In the genomic region with DNA sequence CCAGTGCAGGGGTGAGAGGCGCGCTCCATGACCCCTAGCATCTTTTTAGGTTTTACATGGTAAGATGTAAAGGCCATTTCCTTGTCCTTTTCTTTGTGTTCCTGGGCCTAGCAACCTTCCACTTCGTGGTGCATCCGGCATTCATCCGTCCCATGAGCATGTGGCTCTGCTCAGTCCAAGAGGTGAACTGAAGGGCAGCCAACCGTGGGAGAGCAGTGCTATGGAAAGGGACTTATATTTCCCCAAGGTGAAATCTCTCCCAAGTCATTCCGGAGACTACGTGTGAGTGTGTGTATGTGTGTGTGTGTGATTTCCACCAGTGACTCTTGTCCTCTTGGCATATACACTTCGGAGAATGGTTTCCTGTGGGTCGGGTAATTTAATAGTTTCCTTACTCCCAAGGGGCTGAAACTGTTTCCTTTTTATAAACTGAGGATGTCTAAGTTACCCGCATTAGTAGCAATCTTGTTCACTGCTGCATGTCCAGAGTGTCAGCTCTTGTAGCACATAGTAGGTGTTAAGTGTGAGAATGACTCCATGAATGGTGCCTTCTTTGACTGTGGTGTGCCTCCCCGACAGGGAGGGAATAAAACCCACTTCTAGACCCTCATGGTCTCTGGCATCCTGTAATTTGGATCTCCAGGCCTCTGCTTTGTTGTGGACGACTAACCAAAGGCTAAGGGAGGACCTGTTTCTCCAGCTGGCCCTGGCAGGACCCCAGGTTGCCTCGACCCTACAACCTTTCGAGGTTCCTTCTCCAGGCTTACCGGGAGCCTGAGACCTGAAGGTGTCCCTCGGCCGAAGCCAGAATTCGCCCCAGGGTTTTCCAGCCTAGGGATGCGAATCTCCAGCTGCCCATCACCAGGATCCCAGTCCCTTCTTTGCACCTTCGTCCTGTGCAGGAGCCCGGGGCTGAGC, we compare ENCODE assay signal across 8 mouse cellular contexts. TPM values are rescaled to one million over a fixed set of nuclear protein-coding genes. Genes with fewer than 3 reads are reported as not detected.
DNase-seq lines count a peak whose midpoint lies in the region; ATAC-seq and TF ChIP-seq lines count a peak whose summit lies in the region.

No protein-coding gene starts in this region.

- TF ChIP-seq CTCF in lung, postnatal 0 days (IDR thresholded peaks at IDR 0.05) = no peak

- no peak for ATAC-seq in lung, postnatal 0 days
- no peak for ATAC-seq in forebrain, embryonic 14.5 days
- ATAC-seq in intestine, embryonic 16.5 days = no peak
- no peak for ATAC-seq in midbrain, embryonic 16.5 days

- TF ChIP-seq EP300 in lung, postnatal 0 days (IDR thresholded peaks at IDR 0.05) = no peak

- H3K9ac ChIP-seq in lung, postnatal 0 days (replicated peaks; ENCODE audit: low read depth) = peak overlapping the region; percentile 54; the same call in 1 of the 2 replicates
- peak overlapping the region; percentile 99 for H3K9ac ChIP-seq in forebrain, embryonic 14.5 days (ENCODE audit: low read length)
- H3K9ac ChIP-seq in intestine, embryonic 16.5 days (ENCODE audit: low read depth, low read length) = peak overlapping the region; percentile 95
- peak overlapping the region; percentile 91 for H3K9ac ChIP-seq in midbrain, embryonic 16.5 days (ENCODE audit: low read depth, low read length)

- H3K36me3 ChIP-seq in lung, postnatal 0 days (ENCODE audit: insufficient read depth, low read length) = no peaks in the 10 kb centered on the region
- H3K36me3 ChIP-seq in forebrain, embryonic 14.5 days (ENCODE audit: control insufficient read depth, insufficient read depth, low read length) = peaks cover 12% of the 10 kb centered on the region
- 0 out of 2 replicates have a peak, but pooled peaks cover under 1% of the 10 kb centered on the region for H3K36me3 ChIP-seq in intestine, embryonic 16.5 days (ENCODE audit: control insufficient read depth, insufficient read depth, low read length)
- H3K36me3 ChIP-seq in midbrain, embryonic 16.5 days (ENCODE audit: control insufficient read depth, insufficient read depth, low read length) = no peaks in the 10 kb centered on the region; the same call in 1 of the 2 replicates

- peaks cover 11% of the 10 kb centered on the region; the same call in 1 of the 2 replicates for H3K4me1 ChIP-seq in lung, postnatal 0 days (ENCODE audit: insufficient read depth, low read depth, low read length)
- peaks cover 29% of the 10 kb centered on the region for H3K4me1 ChIP-seq in forebrain, embryonic 14.5 days (ENCODE audit: control insufficient read depth, insufficient read depth, low read length)
- peaks cover 36% of the 10 kb centered on the region for H3K4me1 ChIP-seq in intestine, embryonic 16.5 days (ENCODE audit: control insufficient read depth, insufficient read depth, low read length)
- peaks cover 33% of the 10 kb centered on the region for H3K4me1 ChIP-seq in midbrain, embryonic 16.5 days (ENCODE audit: control insufficient read depth, insufficient read depth, low read length)

- peak overlapping the region; percentile 74 for H3K4me3 ChIP-seq in lung, postnatal 0 days (ENCODE audit: low read depth, low read length)
- H3K4me3 ChIP-seq in forebrain, embryonic 14.5 days (ENCODE audit: low read depth, low read length) = peak overlapping the region; percentile 83
- H3K4me3 ChIP-seq in intestine, embryonic 16.5 days (ENCODE audit: low read length) = peak overlapping the region; percentile 86
- peak overlapping the region; percentile 81 for H3K4me3 ChIP-seq in midbrain, embryonic 16.5 days (ENCODE audit: low read depth, low read length)

- no peaks in the 10 kb centered on the region for H3K9me3 ChIP-seq in lung, postnatal 0 days (ENCODE audit: low read length)
- H3K9me3 ChIP-seq in forebrain, embryonic 14.5 days (replicated peaks; ENCODE audit: control insufficient read depth, low read length) = no peaks in the 10 kb centered on the region
- no peaks in the 10 kb centered on the region for H3K9me3 ChIP-seq in intestine, embryonic 16.5 days (ENCODE audit: control insufficient read depth, low read length)
- H3K9me3 ChIP-seq in midbrain, embryonic 16.5 days (replicated peaks; ENCODE audit: control insufficient read depth, low read length, poor library complexity, severe bottlenecking) = no peaks in the 10 kb centered on the region

- DNase-seq in lung, postnatal 0 days (ENCODE audit: low spot score) = no peak
- DNase-seq in lung, postnatal 10 days = no peak
- no peak for DNase-seq in forebrain, embryonic 14.5 days (ENCODE audit: low spot score)
- no peak for DNase-seq in Muller cell, postnatal 12 days (ENCODE audit: inconsistent ontology term)
- DNase-seq in urinary bladder, postnatal 36 days (ENCODE audit: low spot score in 2 of 2) = no peak
- no peak for DNase-seq in left cerebral cortex, postnatal 36 days (ENCODE audit: low spot score in 2 of 2)

- intact Hi-C loops in left cerebral cortex, postnatal 36 days (cut with DNase I) = loop anchor here (5.0 to 10.0 kb wide), 5 partner anchors 34 to 351 kb away; partner anchors contain the start of genes Mark2, Rcor2 and Spindoc

- H3K27ac ChIP-seq in lung, postnatal 0 days (ENCODE audit: low read length) = peak overlapping the region; percentile 9; the same call in 1 of the 2 replicates
- peak overlapping the region; percentile 99 for H3K27ac ChIP-seq in forebrain, embryonic 14.5 days (ENCODE audit: low read depth, low read length)
- peak overlapping the region; percentile 91 for H3K27ac ChIP-seq in intestine, embryonic 16.5 days (ENCODE audit: low read length)
- H3K27ac ChIP-seq in midbrain, embryonic 16.5 days (ENCODE audit: low read length) = peak overlapping the region; percentile 100

- WGBS in lung, postnatal 0 days = 30% methylated on average over 22 of the region's 22 CpGs
- WGBS in forebrain, embryonic 14.5 days = 37% methylated on average over 22 of the region's 22 CpGs
- WGBS in intestine, embryonic 16.5 days = 30% methylated on average over 22 of the region's 22 CpGs
- 30% methylated on average over 22 of the region's 22 CpGs for WGBS in midbrain, embryonic 16.5 days

- no peaks in the 10 kb centered on the region for H3K27me3 ChIP-seq in lung, postnatal 0 days (replicated peaks; ENCODE audit: insufficient read depth, low read length)
- H3K27me3 ChIP-seq in forebrain, embryonic 14.5 days (replicated peaks; ENCODE audit: control insufficient read depth, insufficient read depth, low read length) = no peaks in the 10 kb centered on the region
- no peaks in the 10 kb centered on the region for H3K27me3 ChIP-seq in intestine, embryonic 16.5 days (replicated peaks; ENCODE audit: control insufficient read depth, insufficient read depth, low read length)
- H3K27me3 ChIP-seq in midbrain, embryonic 16.5 days (ENCODE audit: control insufficient read depth, insufficient read depth, low read depth, low read length) = no peaks in the 10 kb centered on the region

- peak overlapping the region; percentile 98 for H3K4me2 ChIP-seq in lung, postnatal 0 days (replicated peaks; ENCODE audit: low read depth, low read length)
- H3K4me2 ChIP-seq in forebrain, embryonic 14.5 days (ENCODE audit: low read length) = peak overlapping the region; percentile 93
- H3K4me2 ChIP-seq in intestine, embryonic 16.5 days (ENCODE audit: low read depth, low read length) = peak overlapping the region; percentile 88
- H3K4me2 ChIP-seq in midbrain, embryonic 16.5 days (ENCODE audit: low read length) = peak overlapping the region; percentile 88

RNA-seq across cellular contexts. Expression of gene 2700081O15Rik, which starts 1.2 kb away (rescaled TPM):
- polyA plus RNA-seq in lung, postnatal 0 days (2015; fragmentation: Nextera tagmentation; extraction: Ambion mirVana) = 4.4 and 5.0 TPM in 2 replicates
- polyA plus RNA-seq in forebrain, embryonic 14.5 days (2014; fragmentation: Nextera tagmentation; extraction: Ambion mirVana) = 22.1 and 24.7 TPM in 2 replicates
- polyA plus RNA-seq in intestine, embryonic 16.5 days (2015; fragmentation: Nextera tagmentation; extraction: Ambion mirVana) = 3.1 and 3.2 TPM in 2 replicates
- polyA plus RNA-seq in midbrain, embryonic 16.5 days (2015; fragmentation: Nextera tagmentation; extraction: Ambion mirVana) = 11.0 and 12.0 TPM in 2 replicates
- total RNA-seq in left cerebral cortex, postnatal 36 days (2021) = 10 to 100 TPM; 34.7 to 37.3 TPM

RNA-seq across cellular contexts. Expression of gene Spindoc, which starts 33.4 kb away (rescaled TPM):
- 16.1 and 17.2 TPM in 2 replicates for polyA plus RNA-seq in lung, postnatal 0 days (2015; fragmentation: Nextera tagmentation; extraction: Ambion mirVana)
- polyA plus RNA-seq in forebrain, embryonic 14.5 days (2014; fragmentation: Nextera tagmentation; extraction: Ambion mirVana) = 33.6 and 36.2 TPM in 2 replicates
- polyA plus RNA-seq in intestine, embryonic 16.5 days (2015; fragmentation: Nextera tagmentation; extraction: Ambion mirVana) = 17.4 and 18.2 TPM in 2 replicates
- polyA plus RNA-seq in midbrain, embryonic 16.5 days (2015; fragmentation: Nextera tagmentation; extraction: Ambion mirVana) = 30.7 and 32.3 TPM in 2 replicates
- 10 to 100 TPM; 31.9 to 37.4 TPM for total RNA-seq in left cerebral cortex, postnatal 36 days (2021)

Comparison
In these comparisons a context has a peak if more than half of its experiments do, and no peak if none do; other contexts are left out.
1. H3K27ac ChIP-seq: peak in every context shown above with its lines; median percentile 100 in midbrain, embryonic 16.5 days; 99 in forebrain, embryonic 14.5 days; 91 in intestine, embryonic 16.5 days; 9 in lung, postnatal 0 days.